Mouse (Mus musculus) limb, embryonic 10.5 days (tissue): ENCODE measurements at regions not wholly inside any gene's neighbourhood (a gene's known extent, or its start where the extent isn't known, plus 50 kb on each side); places are given as distances from the start of the nearest gene placed in this dataset.

Experiments
- DNase-seq: peaks from one replicate; pipeline ENCODE4 v3.0.0-alpha.2; 2017; ENCODE audit warnings: low spot score
- H3K27ac ChIP-seq: fragments of 300-500 bp; sonication (generic); 2 replicates; pipeline ENCODE4 v1.5.1; 2016; ENCODE audit warnings: mild to moderate bottlenecking
- H3K27me3 ChIP-seq: fragments of 300-500 bp; sonication (generic); 2 replicates; pipeline ENCODE4 v1.6.1; 2016; ENCODE audit warnings: low read depth, mild to moderate bottlenecking; ENCODE audit not compliant: poor library complexity, severe bottlenecking
- H3K36me3 ChIP-seq: fragments of 300-500 bp; sonication (generic); 2 replicates; pipeline ENCODE4 v1.6.1; 2016; ENCODE audit warnings: mild to moderate bottlenecking, moderate library complexity
- H3K4me1 ChIP-seq: fragments of 300-500 bp; sonication (generic); 2 replicates; pipeline ENCODE4 v1.6.1; 2016
- H3K4me3 ChIP-seq: fragments of 300-500 bp; sonication (generic); 2 replicates; pipeline ENCODE4 v1.5.1; 2016; ENCODE audit warnings: mild to moderate bottlenecking, moderate library complexity
- H3K9me3 ChIP-seq: fragments of 300-500 bp; sonication (generic); replicated peaks from 2 replicates; pipeline ENCODE4 v1.6.1; 2016; ENCODE audit warnings: mild to moderate bottlenecking
- WGBS: fragments of 180-500 bp; shearing (Covaris S2); methylation state at CpG from one replicate; pipeline ENCODE4 v1.1.7; 2016; 5-methylcytosine and 5-hydroxymethylcytosine counted together

DNA sequence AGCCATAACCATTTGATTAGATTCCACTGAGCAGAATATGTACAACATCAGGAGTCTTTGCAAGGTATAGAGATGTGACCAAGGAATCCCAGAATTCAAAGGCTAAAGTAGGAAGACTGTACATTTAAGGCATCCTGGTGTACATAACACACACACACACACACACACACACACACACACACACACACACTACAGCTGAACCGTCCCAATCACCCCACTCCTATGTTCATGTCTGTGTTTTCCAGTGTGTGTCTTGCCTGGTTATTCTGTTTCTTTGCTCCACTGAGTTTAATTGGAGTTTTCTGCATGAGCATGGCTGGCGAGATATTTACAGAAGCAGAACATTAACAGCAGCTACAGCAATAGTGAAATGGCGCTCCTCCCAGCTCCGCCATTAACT is 172.3 kb upstream of the Plekha5 start:
- Histone ChIP-seq H3K27ac (no peak overlapping the region), H3K36me3 (no peaks in the 10 kb centered on the region), H3K4me3 (no peak overlapping the region), H3K27me3 (no peaks in the 10 kb centered on the region), H3K9me3 (no peaks in the 10 kb centered on the region), H3K4me1 (no peaks in the 10 kb centered on the region)
- 90% methylated on average over 4 of the region's 4 CpGs for WGBS
- DNase-seq: no peak

DNA sequence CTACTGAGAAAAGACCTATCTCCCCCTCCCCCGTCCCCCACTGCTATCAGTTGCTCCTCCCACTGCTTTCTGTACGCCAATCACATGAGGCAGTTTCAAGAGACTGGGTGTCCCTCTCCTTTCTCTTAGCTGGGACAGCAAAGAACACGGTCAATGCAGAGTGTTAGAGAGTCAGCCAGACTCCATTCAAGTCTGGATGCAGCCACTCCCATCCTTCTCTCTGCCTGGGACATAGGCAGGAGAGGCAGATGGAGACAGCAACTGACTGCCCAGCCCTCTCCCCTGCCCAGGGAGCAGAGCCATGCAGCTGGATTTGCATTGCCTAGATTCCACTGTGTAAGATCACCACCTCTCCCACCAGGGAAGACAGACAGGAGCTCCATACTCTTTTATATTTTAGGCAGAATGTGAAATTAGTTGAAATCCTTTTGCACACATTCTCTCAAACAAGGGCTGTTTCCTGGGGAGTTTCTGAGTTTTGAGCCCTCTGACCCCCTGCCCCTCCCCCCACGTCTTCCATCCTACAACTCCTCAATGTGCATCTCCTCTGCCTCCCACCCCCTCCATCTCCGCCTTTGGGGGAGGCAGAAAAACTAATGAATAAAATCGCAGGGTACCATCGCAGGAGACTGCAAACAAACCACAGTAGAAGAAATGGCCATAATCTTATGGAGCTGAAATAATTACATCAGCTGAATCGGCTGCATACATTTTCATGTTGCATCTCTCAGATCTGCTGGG is 180.3 kb upstream of the Plekha5 start:
- no peak overlapping the region for H3K4me3 ChIP-seq
- DNase-seq: no peak
- H3K27me3 ChIP-seq: no peaks in the 10 kb centered on the region
- H3K36me3 ChIP-seq: no peaks in the 10 kb centered on the region
- peak overlapping the region; percentile 36; the same call in 1 of the 2 replicates for H3K27ac ChIP-seq
- H3K9me3 ChIP-seq: no peaks in the 10 kb centered on the region
- H3K4me1 ChIP-seq: peaks cover 8% of the 10 kb centered on the region
- WGBS: 52% methylated on average over 8 of the region's 8 CpGs

DNA sequence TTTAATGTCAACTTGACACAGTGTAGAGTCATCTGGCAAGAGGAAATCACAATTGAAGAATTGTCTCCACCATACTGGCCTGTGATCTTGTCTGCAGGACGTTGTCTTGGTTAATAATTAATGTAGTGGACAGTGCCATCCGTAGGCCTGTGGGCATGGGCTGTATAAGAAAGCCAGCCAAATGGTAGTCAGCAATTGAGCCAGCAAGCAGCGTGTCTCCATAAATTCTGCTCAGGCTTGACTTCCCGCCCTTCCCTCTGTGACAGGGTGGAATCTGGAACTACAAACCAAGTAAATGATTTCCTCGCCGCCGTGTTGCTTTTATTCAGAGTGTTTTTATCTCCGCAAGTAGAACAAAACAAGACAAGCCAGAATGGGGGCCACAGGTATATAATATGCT is 184.5 kb upstream of the Plekha5 start:
- no peaks in the 10 kb centered on the region for H3K36me3 ChIP-seq
- no peaks in the 10 kb centered on the region for H3K27me3 ChIP-seq
- H3K4me3 ChIP-seq: no peak overlapping the region
- no peak overlapping the region for H3K27ac ChIP-seq
- H3K4me1 ChIP-seq: peaks cover 8% of the 10 kb centered on the region
- no peak for DNase-seq
- 87% methylated on average over 8 of the region's 8 CpGs for WGBS
- H3K9me3 ChIP-seq: no peaks in the 10 kb centered on the region

DNA sequence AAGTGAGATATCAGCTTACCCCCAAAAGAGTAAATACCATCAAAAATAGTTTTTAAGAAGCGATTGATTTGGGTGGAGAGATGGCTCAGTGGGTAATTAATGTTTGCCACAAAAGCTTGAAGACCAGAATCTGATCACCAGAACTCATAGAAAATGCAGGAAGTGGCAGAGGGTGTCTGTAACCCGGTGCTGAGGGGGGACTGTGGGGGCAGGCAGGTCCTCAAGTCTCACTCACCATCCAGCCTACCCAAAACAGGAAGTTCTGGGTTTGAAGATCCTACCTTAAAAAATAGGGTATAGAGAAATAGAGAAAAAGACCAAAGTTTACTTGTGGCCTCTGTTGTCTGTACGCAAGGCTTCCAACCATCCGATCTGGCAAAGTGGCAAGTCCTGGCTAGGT is 190.3 kb upstream of the Plcz1 start:
- Histone ChIP-seq H3K27me3 (no peaks in the 10 kb centered on the region), H3K27ac (no peak overlapping the region), H3K9me3 (no peaks in the 10 kb centered on the region), H3K4me3 (no peak overlapping the region), H3K36me3 (no peaks in the 10 kb centered on the region), H3K4me1 (no peaks in the 10 kb centered on the region)
- 91% methylated on average over 4 of the region's 4 CpGs for WGBS
- no peak for DNase-seq

DNA sequence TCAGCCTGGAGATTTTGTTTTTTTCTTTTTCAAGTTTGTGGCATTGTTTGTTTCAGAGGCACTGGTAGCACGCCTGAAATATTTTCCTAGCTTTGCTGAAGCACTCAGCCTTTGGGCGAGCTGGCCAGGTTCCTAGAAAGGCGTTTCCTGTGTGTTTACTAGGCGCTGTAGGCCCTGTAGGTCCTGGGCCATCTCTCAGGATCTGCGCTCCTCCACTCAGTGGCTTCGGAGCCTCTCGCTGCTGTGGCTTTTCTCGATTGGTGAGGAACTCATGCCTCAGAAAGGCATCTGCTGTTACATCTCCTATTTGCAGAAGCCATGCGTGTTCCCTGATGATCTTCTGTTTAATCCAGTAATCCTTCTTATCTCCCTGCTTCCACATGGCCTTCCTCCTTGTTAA is 188.0 kb upstream of the Plcz1 start:
- H3K27ac ChIP-seq: no peak overlapping the region
- H3K4me3 ChIP-seq: no peak overlapping the region
- WGBS: 77% methylated on average over 9 of the region's 9 CpGs
- no peak for DNase-seq
- H3K27me3 ChIP-seq: no peaks in the 10 kb centered on the region
- H3K9me3 ChIP-seq: no peaks in the 10 kb centered on the region
- no peaks in the 10 kb centered on the region for H3K4me1 ChIP-seq
- H3K36me3 ChIP-seq: no peaks in the 10 kb centered on the region

DNA sequence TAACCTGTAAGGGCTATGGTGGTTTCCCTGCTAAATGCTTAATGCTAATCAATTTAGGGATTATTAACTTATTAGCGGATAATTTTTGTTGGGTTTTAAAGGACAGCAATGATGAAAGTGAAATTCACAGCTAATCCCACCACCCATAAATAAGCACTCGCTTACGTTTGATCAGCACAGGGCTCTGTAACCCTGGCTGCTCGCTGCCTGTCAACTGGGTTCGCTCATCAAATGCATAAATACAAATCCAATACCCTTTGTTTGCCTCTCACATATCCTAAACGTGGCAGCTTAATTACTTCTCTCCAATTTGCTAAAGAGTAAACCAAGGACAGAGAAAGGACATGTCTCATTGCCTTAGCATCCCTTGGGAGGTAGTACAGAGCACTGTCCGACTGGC is 187.5 kb upstream of the Plcz1 start:
- Histone ChIP-seq H3K4me1 (no peaks in the 10 kb centered on the region), H3K27me3 (no peaks in the 10 kb centered on the region), H3K9me3 (no peaks in the 10 kb centered on the region), H3K36me3 (no peaks in the 10 kb centered on the region), H3K4me3 (no peak overlapping the region), H3K27ac (no peak overlapping the region)
- WGBS: 72% methylated on average over 7 of the region's 7 CpGs
- no peak for DNase-seq

DNA sequence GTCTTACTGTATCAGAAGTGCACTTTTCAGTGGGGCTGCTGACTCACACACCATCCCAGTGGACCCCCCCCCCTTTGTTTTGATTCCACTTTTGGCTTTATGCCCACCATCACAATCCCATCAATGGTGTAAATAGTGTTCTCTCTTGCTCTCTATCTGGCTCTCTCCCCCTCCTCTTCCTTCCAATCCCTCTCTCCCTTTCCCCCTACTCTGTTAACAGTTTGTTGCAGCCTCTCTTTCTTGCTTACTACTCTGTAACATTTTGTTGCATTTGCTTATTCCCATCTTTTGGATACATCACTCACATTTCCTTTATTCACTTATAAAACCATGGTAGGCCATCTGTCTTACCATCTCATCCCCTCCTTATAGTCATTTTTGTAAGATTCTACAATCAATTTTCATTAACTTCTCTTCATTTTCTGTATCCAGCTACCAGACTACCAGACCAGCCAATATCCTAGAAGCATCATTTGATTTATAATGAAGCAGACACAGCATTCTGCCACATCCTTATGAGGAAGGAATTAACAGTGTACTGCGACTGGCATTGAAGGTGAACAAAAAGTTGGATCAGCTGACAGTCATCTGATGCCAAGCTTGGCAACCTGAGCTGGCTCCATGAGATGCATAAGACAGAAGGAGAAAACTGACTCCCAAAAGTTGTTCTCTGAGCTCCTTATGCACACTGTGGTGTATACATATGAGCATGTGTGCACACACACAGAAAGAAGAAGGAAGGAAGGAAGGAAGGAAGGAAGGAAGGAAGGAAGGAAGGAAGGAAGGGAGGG is 181.5 kb upstream of the Plcz1 start:
- Histone ChIP-seq H3K36me3 (no peaks in the 10 kb centered on the region), H3K27ac (no peak overlapping the region), H3K4me1 (no peaks in the 10 kb centered on the region), H3K27me3 (no peaks in the 10 kb centered on the region), H3K9me3 (no peaks in the 10 kb centered on the region), H3K4me3 (no peak overlapping the region)
- 80% methylated on average over 1 of the region's 1 CpGs for WGBS
- DNase-seq: no peak

DNA sequence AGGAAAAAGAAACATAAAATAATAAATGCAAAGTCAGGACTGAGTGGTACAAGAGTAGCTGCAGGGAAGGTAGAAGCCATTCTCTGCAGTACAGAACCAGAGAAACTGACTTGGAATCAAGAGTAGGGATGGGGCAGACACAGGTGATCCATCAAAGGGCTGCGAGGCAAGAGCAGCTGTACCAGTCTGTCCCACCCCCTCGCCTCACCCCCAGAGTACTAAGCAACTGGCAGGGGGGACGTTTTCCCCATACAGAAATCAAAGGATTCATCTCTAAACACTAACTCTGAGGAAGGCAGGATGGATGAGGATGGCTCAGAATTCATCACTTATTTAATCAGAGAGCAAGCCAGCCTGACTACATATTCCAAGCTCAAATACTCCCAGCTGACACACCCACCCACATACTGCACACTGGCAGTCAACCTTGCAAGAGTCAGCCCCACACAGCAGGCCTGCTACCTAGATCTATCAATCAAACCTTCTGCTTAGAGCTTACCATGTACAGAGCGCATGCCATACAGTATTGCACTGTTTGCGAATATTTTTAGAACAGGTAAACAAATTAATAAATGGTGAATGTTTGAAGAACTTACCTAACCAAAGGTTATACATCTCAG is 180.5 kb upstream of the Plcz1 start:
- no peak overlapping the region for H3K27ac ChIP-seq
- 71% methylated on average over 5 of the region's 5 CpGs for WGBS
- no peak overlapping the region for H3K4me3 ChIP-seq
- no peaks in the 10 kb centered on the region for H3K36me3 ChIP-seq
- no peaks in the 10 kb centered on the region for H3K4me1 ChIP-seq
- H3K9me3 ChIP-seq: no peaks in the 10 kb centered on the region
- no peak for DNase-seq
- no peaks in the 10 kb centered on the region for H3K27me3 ChIP-seq

DNA sequence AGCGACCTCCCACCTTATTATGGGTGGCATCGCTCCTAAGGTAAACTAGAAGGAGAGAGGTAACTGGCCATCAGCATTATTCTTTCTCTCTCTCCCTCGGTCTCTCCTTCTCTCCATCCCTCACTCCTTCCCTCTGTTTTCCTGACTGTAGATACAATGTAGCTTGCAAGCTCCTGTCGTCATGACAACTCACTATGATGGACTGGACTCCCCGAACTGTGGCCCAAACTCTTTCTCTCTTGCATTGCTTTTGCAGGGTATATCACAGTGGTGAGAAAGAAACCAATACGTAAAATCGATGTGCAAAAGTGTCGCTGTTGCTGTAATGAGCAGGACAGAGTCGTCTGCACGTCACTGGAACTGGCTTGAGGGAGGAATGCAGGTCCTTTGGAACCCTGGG is 177.5 kb upstream of the Plcz1 start:
- Histone ChIP-seq H3K27ac (no peak overlapping the region), H3K4me1 (no peaks in the 10 kb centered on the region)
- WGBS: 89% methylated on average over 10 of the region's 10 CpGs

DNA sequence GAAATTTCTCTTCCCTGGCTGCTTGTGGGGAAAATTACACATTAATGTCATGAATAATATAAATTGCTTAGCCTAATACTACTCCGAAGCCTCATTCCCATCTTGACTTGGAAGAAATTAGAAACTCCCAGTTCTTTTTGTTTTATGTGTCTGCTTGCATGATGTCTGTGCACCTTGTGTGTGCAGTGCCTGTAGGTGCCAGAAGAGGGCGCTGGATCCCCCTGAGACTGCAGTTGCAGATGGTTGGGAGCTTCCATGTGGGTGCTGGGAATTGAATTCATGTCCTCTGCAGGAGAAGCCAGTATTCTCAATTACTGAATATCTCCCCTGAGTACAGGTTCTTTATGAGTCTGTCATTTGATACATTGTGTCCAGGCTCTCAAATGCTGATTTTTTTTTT is 171.1 kb upstream of the Plcz1 start:
- no peaks in the 10 kb centered on the region for H3K4me1 ChIP-seq
- no peaks in the 10 kb centered on the region for H3K27me3 ChIP-seq
- no peaks in the 10 kb centered on the region for H3K9me3 ChIP-seq
- WGBS: 67% methylated on average over 2 of the region's 2 CpGs
- no peaks in the 10 kb centered on the region for H3K36me3 ChIP-seq
- H3K27ac ChIP-seq: no peak overlapping the region
- no peak overlapping the region for H3K4me3 ChIP-seq
- no peak for DNase-seq

More for the DNA sequence above, 177.5 kb upstream of the Plcz1 start:
- DNase-seq: no peak
- H3K4me3 ChIP-seq: no peak overlapping the region
- no peaks in the 10 kb centered on the region for H3K9me3 ChIP-seq
- H3K36me3 ChIP-seq: no peaks in the 10 kb centered on the region
- no peaks in the 10 kb centered on the region for H3K27me3 ChIP-seq

DNA sequence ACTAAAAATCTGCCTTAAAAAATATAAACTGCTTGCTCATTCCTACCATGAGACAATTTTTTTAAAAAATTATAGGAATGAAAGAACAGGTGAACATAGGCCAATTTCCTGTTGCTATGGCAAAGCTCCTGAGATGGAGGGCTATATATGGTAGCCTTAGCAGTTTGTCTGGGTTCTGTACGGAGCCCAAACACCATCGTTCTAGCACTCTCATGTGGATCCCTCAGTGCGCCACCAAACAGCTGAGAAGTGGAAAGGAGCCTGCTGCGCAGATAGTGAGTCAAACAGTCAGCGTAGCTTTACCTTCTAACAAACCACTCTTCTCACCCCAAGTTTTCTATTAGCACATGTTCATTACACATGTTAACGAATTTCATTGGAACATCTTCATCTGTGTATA is 168.9 kb upstream of the Plcz1 start:
- H3K9me3 ChIP-seq: no peaks in the 10 kb centered on the region
- no peaks in the 10 kb centered on the region for H3K4me1 ChIP-seq
- H3K36me3 ChIP-seq: no peaks in the 10 kb centered on the region
- WGBS: 89% methylated on average over 6 of the region's 6 CpGs
- no peaks in the 10 kb centered on the region for H3K27me3 ChIP-seq
- H3K27ac ChIP-seq: no peak overlapping the region
- no peak for DNase-seq
- no peak overlapping the region for H3K4me3 ChIP-seq

DNA sequence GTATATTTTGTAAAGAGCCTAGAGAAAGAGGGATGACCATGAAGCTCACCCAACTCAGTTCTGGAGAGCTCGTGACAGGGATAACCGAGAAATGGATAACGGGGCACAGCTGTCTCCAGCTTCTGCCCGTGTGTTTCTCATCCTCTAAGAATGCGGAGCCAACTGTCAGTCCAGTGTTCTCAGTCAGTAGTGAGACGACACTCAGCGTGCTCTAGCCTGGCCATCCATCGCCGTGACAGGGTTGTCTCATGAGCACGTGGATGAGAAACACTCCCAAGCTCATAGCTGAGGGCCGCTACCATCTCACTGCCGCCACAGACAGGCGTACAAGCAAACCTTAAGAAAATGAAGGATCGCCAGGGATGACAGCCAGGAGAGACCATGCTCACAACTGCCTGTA is 167.8 kb upstream of the Plcz1 start:
- Histone ChIP-seq H3K36me3 (no peaks in the 10 kb centered on the region), H3K27ac (no peak overlapping the region), H3K4me1 (no peaks in the 10 kb centered on the region), H3K27me3 (no peaks in the 10 kb centered on the region), H3K4me3 (no peak overlapping the region), H3K9me3 (no peaks in the 10 kb centered on the region)
- 82% methylated on average over 14 of the region's 14 CpGs for WGBS
- DNase-seq: no peak

DNA sequence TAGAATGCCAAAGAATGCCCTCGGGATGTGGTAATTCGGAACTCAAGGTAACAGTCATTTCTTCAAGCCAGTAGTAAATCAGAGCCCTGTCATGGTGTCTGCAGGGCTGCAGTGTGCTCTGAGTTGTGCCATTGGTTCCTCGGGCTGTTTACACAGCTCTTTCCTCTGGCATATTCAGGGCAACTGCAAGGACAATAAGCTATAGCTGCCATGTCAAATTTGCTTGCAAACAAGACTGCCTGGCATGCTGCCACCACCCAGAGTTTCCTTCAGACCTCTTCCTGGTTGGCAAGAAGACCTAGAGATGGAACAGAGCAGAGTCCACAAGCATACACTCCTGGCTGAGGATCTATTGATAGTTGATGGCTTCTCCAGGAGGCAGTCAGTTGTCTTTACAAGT is 167.1 kb upstream of the Plcz1 start:
- H3K4me1 ChIP-seq: no peaks in the 10 kb centered on the region
- H3K27ac ChIP-seq: no peak overlapping the region
- no peak for DNase-seq
- no peaks in the 10 kb centered on the region for H3K9me3 ChIP-seq
- WGBS: 84% methylated on average over 3 of the region's 3 CpGs
- no peak overlapping the region for H3K4me3 ChIP-seq
- no peaks in the 10 kb centered on the region for H3K36me3 ChIP-seq
- H3K27me3 ChIP-seq: no peaks in the 10 kb centered on the region
